Mouse (Mus musculus) lung, postnatal 36 days (tissue): ENCODE measurements around the gene V1rd19.
"Not testable (repeated sequence)": the region's sequence is repeated elsewhere in the genome, so short reads cannot be mapped to it uniquely, and the experiment has no call there.

Experiments used
- DNase-seq: peaks from one replicate; pipeline ENCODE4 v3.0.0; 2022; ENCODE audit warnings: mixed read lengths

Gene V1rd19

DNA sequence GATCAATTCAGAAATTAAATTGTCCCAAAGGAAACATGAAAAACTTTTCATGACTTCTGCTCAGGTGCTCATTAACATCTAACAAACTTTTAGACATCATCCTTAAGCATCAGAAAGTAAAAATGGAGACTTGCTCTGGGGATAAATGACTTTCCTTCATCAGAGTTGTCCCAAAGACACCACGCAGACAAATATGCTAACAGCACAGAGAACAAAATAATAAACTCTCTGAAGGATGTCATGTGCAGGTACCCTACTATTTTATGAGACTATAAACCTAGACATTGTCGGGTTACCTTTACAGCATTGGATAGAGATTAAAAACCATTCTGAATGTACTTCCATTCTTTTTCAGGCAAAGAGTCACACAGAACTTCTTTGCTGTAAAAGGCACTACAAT is at the start of gene V1rd19:
TSS of gene V1rd19 (plus strand) at position 301 of the 400 bp plus-strand sequence.
- no peak for DNase-seq

DNA sequence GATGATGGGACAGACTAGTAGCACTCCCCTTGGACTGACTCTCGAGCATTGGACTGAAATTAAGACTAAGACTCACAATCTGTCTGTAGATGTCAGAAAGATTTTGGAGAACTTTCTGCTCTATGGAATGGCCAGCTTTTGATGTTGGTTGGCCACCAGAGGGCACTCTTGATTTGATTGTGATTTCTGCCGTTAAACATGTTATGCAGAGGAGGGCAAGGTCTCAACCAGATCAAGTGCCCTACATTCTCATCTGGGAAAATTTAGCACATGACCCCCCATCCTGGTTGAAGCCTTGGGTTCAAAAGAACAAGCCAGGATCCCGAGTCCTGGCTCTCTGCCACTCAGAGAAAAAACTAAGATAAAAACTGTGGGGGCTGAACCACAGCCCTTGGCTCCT is 33.4 kb upstream of the V1rd19 start:
- peak; percentile 21 for DNase-seq

DNA sequence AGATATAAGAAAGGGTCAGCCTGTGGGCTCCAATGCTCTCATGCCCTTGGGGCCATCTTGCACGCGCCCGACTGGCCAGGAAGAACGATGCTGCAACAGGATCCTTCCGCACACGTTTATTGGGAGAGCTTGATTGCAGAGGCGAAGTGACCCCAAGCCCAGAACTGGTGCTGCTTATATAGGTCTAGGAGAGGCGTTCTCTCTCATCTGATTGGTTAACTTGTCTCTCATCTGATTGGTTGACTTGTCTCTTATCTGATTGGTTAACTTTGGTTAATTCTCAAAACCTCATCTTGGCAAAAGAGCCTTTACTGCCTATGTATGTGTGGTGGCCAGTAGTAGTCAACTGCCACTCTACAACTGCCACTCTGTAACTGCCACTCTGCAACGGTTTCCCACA is 27.2 kb upstream of the V1rd19 start, which contains the start of gene Vmn1r181:
TSS of gene Vmn1r181 (plus strand) at position 301 of the 400 bp plus-strand sequence.
- DNase-seq = not testable (repeated sequence)

DNA sequence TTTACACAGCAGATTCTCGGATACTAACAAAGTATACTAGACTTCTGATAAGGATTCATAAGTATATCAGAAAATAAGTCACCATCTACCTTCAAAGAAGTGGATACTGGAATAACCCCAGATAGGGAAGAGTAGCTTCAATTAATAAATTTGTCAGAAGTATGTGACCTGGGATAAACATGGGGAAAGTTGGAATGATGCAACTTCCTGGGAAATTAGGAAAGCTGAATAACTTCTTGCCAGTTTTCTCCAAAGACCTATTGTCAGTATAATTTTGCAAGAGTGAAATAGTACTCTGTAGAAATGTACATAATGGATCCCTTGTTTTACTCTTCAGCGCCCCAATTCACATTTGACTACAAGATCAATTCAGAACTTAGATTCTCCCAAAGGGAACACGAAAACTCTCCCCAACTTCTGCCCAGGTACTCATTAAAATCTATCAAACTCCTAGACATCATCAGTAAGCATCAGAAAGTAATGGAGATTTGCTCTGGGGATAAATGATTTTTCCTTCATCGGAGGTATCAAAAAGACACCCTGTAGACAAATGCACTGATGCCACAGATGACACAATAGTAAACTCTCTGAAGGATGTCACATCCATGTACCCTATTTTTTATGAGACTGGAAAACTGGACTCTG is 51.3 kb downstream of the V1rd19 start, which contains the start of gene Vmn1r183:
TSS of gene Vmn1r183 (plus strand) at position 595 of the 645 bp plus-strand sequence.
- DNase-seq = no peak
